Mouse (Mus musculus): Measurements from ENCODE around the gene Fsd2.

Gene Fsd2

DNA sequence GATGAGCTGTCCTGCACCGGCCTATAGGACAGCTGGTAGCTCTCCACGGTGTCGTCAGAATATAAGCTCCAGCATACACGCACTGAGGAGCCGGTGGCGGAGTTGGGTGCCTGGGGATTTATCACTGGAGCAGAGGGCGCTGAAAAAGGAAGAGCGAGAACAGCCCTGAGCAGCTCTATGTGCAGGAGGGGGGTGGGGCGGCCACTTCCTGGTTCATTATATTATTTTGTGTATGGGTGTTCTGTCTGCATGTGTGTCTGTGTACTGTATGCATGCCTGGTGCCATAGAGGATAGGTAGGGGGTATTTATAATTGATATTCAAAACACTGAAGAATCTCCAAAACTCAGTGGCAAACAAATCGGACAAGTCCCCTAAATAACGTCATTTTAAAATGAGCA, 17.9 kb downstream of the Fsd2 start:
- Histone ChIP-seq H3K4me3 (replicated peaks; ENCODE audit: low read length) (0 out of 2 replicates have a peak overlapping the region, but pooled peaks have one; percentile 26), H3K4me1 (replicated peaks; ENCODE audit: low read depth, low read length) (peaks cover 11% of the 10 kb centered on the region; the same call in 1 of the 2 replicates), H3K27me3 (ENCODE audit: insufficient read depth, low read length) (no peaks in the 10 kb centered on the region; the same call in 1 of the 2 replicates), H3K9me3 (ENCODE audit: low read length) (no peaks in the 10 kb centered on the region), H3K36me3 (ENCODE audit: insufficient read depth, low read length) (no peaks in the 10 kb centered on the region)
- TF ChIP-seq CTCF (conservative IDR thresholded peaks at IDR 0.05; ENCODE audit: low read length) = no peak
- no peak for TF ChIP-seq NANOG (IDR thresholded peaks at IDR 0.05; ENCODE audit: borderline replicate concordance, low read length)
- TF ChIP-seq POU5F1 (IDR thresholded peaks at IDR 0.05; ENCODE audit: borderline replicate concordance, low read length) = no peak

DNA sequence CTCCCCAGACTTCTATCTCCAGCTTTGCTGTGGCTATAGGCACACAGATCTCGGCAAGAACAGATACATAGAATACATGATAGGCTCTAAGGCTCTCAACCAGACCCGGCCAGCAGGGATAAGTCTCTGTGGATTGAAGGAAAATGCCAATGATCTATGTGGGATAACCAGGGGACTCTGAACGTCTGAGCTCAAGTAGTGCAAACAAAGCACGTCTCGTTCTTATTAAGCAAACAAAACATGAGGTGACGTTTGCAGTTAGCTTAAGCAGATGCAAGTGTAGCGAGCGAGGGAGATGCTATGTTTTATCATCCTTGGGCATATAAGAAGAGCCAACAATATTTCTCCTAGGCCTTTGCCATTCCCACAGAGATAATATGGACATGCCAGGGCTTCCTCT, 23.8 kb downstream of the Fsd2 start:
- H3K27me3 ChIP-seq (ENCODE audit: insufficient read depth, low read length) = peaks cover 7% of the 10 kb centered on the region; the same call in 1 of the 2 replicates
- no peak overlapping the region for H3K4me3 ChIP-seq (replicated peaks; ENCODE audit: low read length)
- TF ChIP-seq CTCF (conservative IDR thresholded peaks at IDR 0.05; ENCODE audit: low read length) (no peak), POU5F1 (IDR thresholded peaks at IDR 0.05; ENCODE audit: borderline replicate concordance, low read length) (no peak), NANOG (IDR thresholded peaks at IDR 0.05; ENCODE audit: borderline replicate concordance, low read length) (no peak)
- no peaks in the 10 kb centered on the region for H3K9me3 ChIP-seq (ENCODE audit: low read length)
- H3K4me1 ChIP-seq (replicated peaks; ENCODE audit: low read depth, low read length) = peaks cover 13% of the 10 kb centered on the region; the same call in 1 of the 2 replicates
- H3K36me3 ChIP-seq (ENCODE audit: insufficient read depth, low read length) = no peaks in the 10 kb centered on the region

DNA sequence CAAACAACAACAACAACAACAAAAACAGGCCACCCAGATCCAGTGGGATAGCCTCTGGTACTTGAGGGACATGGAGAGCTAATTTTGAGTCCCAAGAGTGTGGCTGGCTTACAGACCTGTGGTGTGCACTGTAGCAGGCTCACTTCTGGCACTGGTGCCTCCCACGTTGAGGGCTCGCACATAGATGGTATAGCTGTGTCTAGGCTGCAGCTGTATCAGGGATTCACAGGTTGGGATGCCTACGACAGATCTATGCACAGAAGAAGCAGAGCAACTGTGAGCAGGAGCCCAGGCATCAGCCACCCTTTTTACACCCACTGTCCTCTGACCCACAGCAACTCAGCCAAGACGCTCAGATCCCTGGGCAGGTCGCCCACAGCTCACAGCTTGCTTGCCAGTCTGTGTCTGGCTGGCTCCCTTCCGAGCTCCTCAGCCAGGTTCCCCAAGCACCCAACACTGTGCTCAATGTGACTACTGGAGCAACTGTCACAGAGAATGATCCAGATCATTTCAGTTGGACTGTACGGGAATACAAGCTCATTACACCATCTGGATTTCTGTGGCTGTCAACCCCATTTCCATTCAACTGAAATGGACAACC, 24.7 kb downstream of the Fsd2 start:
- peaks cover 13% of the 10 kb centered on the region; the same call in 1 of the 2 replicates for H3K4me1 ChIP-seq (replicated peaks; ENCODE audit: low read depth, low read length)
- peaks cover 7% of the 10 kb centered on the region; the same call in 1 of the 2 replicates for H3K27me3 ChIP-seq (ENCODE audit: insufficient read depth, low read length)
- H3K4me3 ChIP-seq (replicated peaks; ENCODE audit: low read length) = no peak overlapping the region
- TF ChIP-seq CTCF (conservative IDR thresholded peaks at IDR 0.05; ENCODE audit: low read length) (no peak), NANOG (IDR thresholded peaks at IDR 0.05; ENCODE audit: borderline replicate concordance, low read length) (no peak), POU5F1 (IDR thresholded peaks at IDR 0.05; ENCODE audit: borderline replicate concordance, low read length) (no peak)
- no peaks in the 10 kb centered on the region for H3K9me3 ChIP-seq (ENCODE audit: low read length)
- no peaks in the 10 kb centered on the region for H3K36me3 ChIP-seq (ENCODE audit: insufficient read depth, low read length)

DNA sequence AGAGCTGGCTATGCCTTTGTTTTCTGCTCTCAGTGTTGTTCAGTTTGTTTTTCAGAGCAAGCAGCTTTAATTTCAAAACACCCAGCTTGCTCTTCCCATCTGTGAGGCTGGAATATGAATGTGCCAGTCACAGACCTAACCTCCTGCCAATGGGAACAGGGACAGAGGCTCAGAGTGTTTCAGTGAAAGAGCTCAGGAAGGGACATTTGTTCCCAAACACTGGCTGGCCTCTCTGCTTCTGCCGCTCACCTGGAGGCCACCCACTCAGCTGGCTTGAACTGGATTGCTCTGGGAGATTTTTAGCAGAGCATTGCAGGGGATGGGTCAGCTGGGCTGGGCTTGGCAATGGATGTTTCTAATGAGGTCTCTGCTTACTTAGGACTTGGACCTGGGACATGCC, 25.7 kb downstream of the Fsd2 start:
- Histone ChIP-seq H3K9me3 (ENCODE audit: low read length) (no peaks in the 10 kb centered on the region), H3K36me3 (ENCODE audit: insufficient read depth, low read length) (no peaks in the 10 kb centered on the region), H3K4me1 (replicated peaks; ENCODE audit: low read depth, low read length) (peaks cover 10% of the 10 kb centered on the region; the same call in 1 of the 2 replicates), H3K27me3 (ENCODE audit: insufficient read depth, low read length) (peaks cover 7% of the 10 kb centered on the region; the same call in 1 of the 2 replicates), H3K4me3 (replicated peaks; ENCODE audit: low read length) (no peak overlapping the region)
- TF ChIP-seq POU5F1 (IDR thresholded peaks at IDR 0.05; ENCODE audit: borderline replicate concordance, low read length) = no peak
- no peak for TF ChIP-seq CTCF (conservative IDR thresholded peaks at IDR 0.05; ENCODE audit: low read length)
- TF ChIP-seq NANOG (IDR thresholded peaks at IDR 0.05; ENCODE audit: borderline replicate concordance, low read length) = no peak

DNA sequence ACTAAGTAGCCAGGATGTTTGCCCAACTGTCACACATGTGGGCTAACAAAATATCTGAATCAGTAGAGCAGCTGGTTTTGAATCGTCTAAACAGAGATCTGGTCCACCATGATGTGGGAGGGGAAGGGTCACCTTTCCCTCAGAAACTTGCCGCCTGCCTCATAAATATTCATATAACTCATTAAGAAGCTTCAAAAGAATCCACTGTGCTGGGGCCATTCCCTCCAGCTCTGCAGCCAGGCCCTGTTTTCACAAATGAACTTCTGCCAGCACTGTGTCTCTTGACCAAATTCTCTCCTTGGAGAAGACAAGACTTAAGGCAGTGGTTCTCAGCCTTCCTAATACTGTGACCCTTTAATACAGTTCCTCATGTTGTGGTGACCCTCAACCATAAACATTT, 27.2 kb downstream of the Fsd2 start:
- TF ChIP-seq CTCF (conservative IDR thresholded peaks at IDR 0.05; ENCODE audit: low read length) (no peak), POU5F1 (IDR thresholded peaks at IDR 0.05; ENCODE audit: borderline replicate concordance, low read length) (no peak), NANOG (IDR thresholded peaks at IDR 0.05; ENCODE audit: borderline replicate concordance, low read length) (no peak)
- 0 out of 2 replicates have a peak, but pooled peaks cover 8% of the 10 kb centered on the region for H3K36me3 ChIP-seq (ENCODE audit: insufficient read depth, low read length)

DNA sequence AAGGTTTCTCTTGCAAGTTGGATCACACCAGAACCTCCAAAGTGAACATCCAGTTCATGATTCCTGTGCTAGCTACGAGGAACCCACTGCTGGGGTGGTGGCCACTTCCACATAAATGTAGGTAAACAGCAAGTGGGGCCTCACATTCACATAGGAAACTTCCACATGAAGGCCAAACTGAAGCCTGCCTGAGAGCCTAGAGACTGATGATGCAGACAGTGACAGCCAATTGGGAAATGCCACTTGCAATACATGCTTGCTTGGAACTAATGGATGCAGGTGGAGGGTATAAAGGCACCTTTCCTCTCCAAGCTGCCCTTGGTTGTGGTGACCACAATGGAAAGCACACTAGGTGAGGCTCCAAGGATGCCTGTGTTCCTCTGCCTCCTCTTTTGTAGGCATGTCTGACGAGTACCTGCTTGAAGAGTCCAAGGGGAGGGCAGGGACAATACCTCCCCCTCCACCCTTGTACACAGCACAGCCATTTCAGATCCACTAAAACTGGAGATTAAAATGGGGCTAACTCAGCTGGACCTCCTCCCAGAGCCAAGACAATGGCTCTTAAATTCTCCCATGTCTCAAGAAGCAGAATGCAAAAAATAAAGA, 28.6 kb downstream of the Fsd2 start:
- no peak for TF ChIP-seq NANOG (IDR thresholded peaks at IDR 0.05; ENCODE audit: borderline replicate concordance, low read length)
- no peak for TF ChIP-seq CTCF (conservative IDR thresholded peaks at IDR 0.05; ENCODE audit: low read length)
- no peak for TF ChIP-seq POU5F1 (IDR thresholded peaks at IDR 0.05; ENCODE audit: borderline replicate concordance, low read length)
- peaks cover 10% of the 10 kb centered on the region; the same call in 1 of the 2 replicates for H3K4me1 ChIP-seq (replicated peaks; ENCODE audit: low read depth, low read length)
- H3K4me3 ChIP-seq (replicated peaks; ENCODE audit: low read length) = no peak overlapping the region
- peaks cover 12% of the 10 kb centered on the region for H3K9me3 ChIP-seq (ENCODE audit: low read length)
- peaks cover 4% of the 10 kb centered on the region; the same call in 1 of the 2 replicates for H3K27me3 ChIP-seq (ENCODE audit: insufficient read depth, low read length)
- H3K36me3 ChIP-seq (ENCODE audit: insufficient read depth, low read length) = peaks cover 18% of the 10 kb centered on the region; the same call in 1 of the 2 replicates

More for the DNA sequence above, 27.2 kb downstream of the Fsd2 start:
- Histone ChIP-seq H3K9me3 (ENCODE audit: low read length) (no peaks in the 10 kb centered on the region), H3K27me3 (ENCODE audit: insufficient read depth, low read length) (peaks cover 7% of the 10 kb centered on the region; the same call in 1 of the 2 replicates), H3K4me1 (replicated peaks; ENCODE audit: low read depth, low read length) (peaks cover 10% of the 10 kb centered on the region; the same call in 1 of the 2 replicates), H3K4me3 (replicated peaks; ENCODE audit: low read length) (no peak overlapping the region)

DNA sequence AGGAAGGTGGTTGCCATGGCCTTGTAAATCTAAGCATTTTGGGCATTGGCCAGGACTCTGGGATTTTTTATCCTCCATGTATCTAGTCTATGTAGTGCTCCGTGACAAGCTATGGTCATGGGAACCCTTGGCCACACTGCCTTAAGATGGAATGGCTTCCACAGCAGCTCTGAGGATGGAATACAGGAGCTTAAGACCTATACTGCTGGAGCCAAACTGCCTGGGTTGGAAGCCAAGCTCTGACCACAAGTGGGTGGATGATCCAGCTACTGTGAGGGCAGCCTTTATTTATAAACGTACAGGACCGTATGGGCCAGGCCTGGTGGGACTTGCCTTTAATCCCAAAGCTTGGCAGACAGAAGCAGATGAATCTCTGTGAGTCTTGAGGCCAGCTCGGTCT, 30.3 kb downstream of the Fsd2 start:
- Histone ChIP-seq H3K27me3 (ENCODE audit: insufficient read depth, low read length) (no peaks in the 10 kb centered on the region), H3K4me3 (replicated peaks; ENCODE audit: low read length) (no peak overlapping the region), H3K9me3 (ENCODE audit: low read length) (peaks cover 25% of the 10 kb centered on the region), H3K36me3 (ENCODE audit: insufficient read depth, low read length) (peaks cover 35% of the 10 kb centered on the region), H3K4me1 (replicated peaks; ENCODE audit: low read depth, low read length) (peaks cover 10% of the 10 kb centered on the region; the same call in 1 of the 2 replicates)
- no peak for TF ChIP-seq POU5F1 (IDR thresholded peaks at IDR 0.05; ENCODE audit: borderline replicate concordance, low read length)
- TF ChIP-seq NANOG (IDR thresholded peaks at IDR 0.05; ENCODE audit: borderline replicate concordance, low read length) = no peak
- no peak for TF ChIP-seq CTCF (conservative IDR thresholded peaks at IDR 0.05; ENCODE audit: low read length)

DNA sequence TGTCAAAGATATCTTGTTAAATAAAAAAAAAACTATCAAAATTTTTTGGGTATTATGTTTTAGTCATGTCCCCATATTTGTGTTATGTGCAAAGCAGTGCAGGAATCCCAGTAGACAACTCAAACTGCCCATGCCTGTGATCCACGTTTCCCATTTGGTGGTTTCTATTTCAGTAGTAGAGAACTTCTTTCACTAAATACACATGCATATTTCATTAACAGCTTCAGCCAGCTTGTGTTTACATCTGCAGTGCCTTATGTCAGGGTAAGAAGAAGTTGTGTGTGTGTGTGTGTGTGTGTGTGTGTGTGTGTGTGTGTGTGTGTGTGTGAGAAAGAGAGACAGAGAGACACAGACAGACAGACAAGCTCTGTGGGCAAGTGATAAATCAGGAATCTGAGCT, 35.3 kb downstream of the Fsd2 start:
- no peak for TF ChIP-seq CTCF (conservative IDR thresholded peaks at IDR 0.05; ENCODE audit: low read length)
- TF ChIP-seq NANOG (IDR thresholded peaks at IDR 0.05; ENCODE audit: borderline replicate concordance, low read length) = no peak
- TF ChIP-seq POU5F1 (IDR thresholded peaks at IDR 0.05; ENCODE audit: borderline replicate concordance, low read length) = no peak
- Histone ChIP-seq H3K9me3 (ENCODE audit: low read length) (peaks cover 25% of the 10 kb centered on the region), H3K27me3 (ENCODE audit: insufficient read depth, low read length) (no peaks in the 10 kb centered on the region), H3K36me3 (ENCODE audit: insufficient read depth, low read length) (peaks cover 79% of the 10 kb centered on the region), H3K4me3 (replicated peaks; ENCODE audit: low read length) (no peak overlapping the region), H3K4me1 (replicated peaks; ENCODE audit: low read depth, low read length) (peaks cover 26% of the 10 kb centered on the region)
